Mouse (Mus musculus) embryonic facial prominence, embryonic 13.5 days (tissue): Measurements from ENCODE around the gene Gm4498. TPM values are rescaled to one million over a fixed set of nuclear protein-coding genes. Genes with fewer than 3 reads are reported as not detected.
"Not testable (repeated sequence)": the region's sequence is repeated elsewhere in the genome, so short reads cannot be mapped to it uniquely, and the experiment has no call there.

Experiments used
- ATAC-seq: fragments of 200-750 bp; cut with Nextera tagmentation; 2 replicates; pipeline ENCODE4 v1.8.0; 2017; ENCODE audit warnings: low read depth; ENCODE audit not compliant: insufficient number of reproducible peaks, insufficient read depth, low FRiP score, low TSS enrichment
- H3K27ac ChIP-seq: fragments of 300-500 bp; sonication (generic); 2 replicates; pipeline ENCODE4 v1.5.1; 2015; ENCODE audit warnings: moderate library complexity, mild to moderate bottlenecking, inconsistent platforms
- H3K27me3 ChIP-seq: fragments of 300-500 bp; sonication (generic); 2 replicates; pipeline ENCODE4 v1.6.1; 2015; ENCODE audit warnings: mild to moderate bottlenecking, inconsistent platforms
- H3K36me3 ChIP-seq: fragments of 300-500 bp; sonication (generic); 2 replicates; pipeline ENCODE4 v1.6.1; 2015; ENCODE audit warnings: mild to moderate bottlenecking, inconsistent platforms
- H3K4me1 ChIP-seq: fragments of 300-500 bp; sonication (generic); 2 replicates; pipeline ENCODE4 v1.6.1; 2015; ENCODE audit warnings: inconsistent platforms
- H3K4me2 ChIP-seq: fragments of 300-500 bp; sonication (generic); 2 replicates; pipeline ENCODE4 v1.6.1; 2015; ENCODE audit warnings: moderate library complexity, mild to moderate bottlenecking, inconsistent platforms
- H3K4me3 ChIP-seq: fragments of 300-500 bp; sonication (generic); 2 replicates; pipeline ENCODE4 v1.5.1; 2015; ENCODE audit warnings: mild to moderate bottlenecking, inconsistent platforms
- H3K9ac ChIP-seq: fragments of 300-500 bp; sonication (generic); 2 replicates; pipeline ENCODE4 v1.6.1; 2015; ENCODE audit warnings: mild to moderate bottlenecking, inconsistent platforms
- H3K9me3 ChIP-seq: fragments of 300-500 bp; sonication (generic); 2 replicates; pipeline ENCODE4 v1.6.1; 2016; ENCODE audit warnings: inconsistent platforms
- WGBS: fragments of 180-500 bp; shearing (Covaris S2); methylation state at CpG from one replicate; pipeline ENCODE4 v1.1.7; 2015; ENCODE audit warnings: mixed read lengths; 5-methylcytosine and 5-hydroxymethylcytosine counted together
- polyA plus RNA-seq: library from polyadenylated mRNA; unstranded; fragments of >200 nt; fragmentation: Nextera tagmentation; extraction: Ambion mirVana; gene quantifications from 2 replicates; pipeline ENCODE4 v1.2.1, GENCODE M21; 2015

Gene Gm4498
- not detected in 2 replicates for polyA plus RNA-seq

- H3K4me2 ChIP-seq, H3K4me3 ChIP-seq, H3K9ac ChIP-seq, H3K36me3 ChIP-seq, H3K4me1 ChIP-seq, ATAC-seq, H3K9me3 ChIP-seq, H3K27ac ChIP-seq, H3K27me3 ChIP-seq: not testable (repeated sequence)
- WGBS: no CpG with 5 or more reads among the region's 2 CpGs
These were observed at the start of gene Gm4498 for GRCm38 (mm10) chr7:20233728-20234127. Gene Gm4498 (minus strand): TSS chr7:20233828.

DNA sequence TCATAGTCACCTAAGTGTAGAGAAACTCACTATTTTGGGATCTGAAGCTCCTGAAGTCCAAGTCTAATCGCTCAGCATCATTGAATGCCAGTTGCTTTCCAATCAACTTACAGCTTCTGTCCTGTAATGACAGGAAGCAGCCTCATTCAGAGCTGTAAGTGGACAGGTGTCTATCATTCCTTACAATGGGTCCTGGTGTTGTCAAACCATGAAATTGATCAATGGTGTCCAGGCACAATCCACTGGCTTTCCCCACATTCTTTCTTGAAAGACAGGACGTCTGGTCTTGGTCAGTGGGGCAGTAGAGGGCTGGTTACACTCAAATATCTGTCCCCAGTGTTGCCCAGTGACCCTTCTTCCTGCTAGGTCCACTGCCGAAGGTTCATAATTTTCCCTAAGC is 29.1 kb upstream of the Gm4498 start, which contains the start of gene Gm5890:
Gene Gm5890 (minus strand): TSS at position 101 of the 400 bp plus-strand sequence.
- ATAC-seq, H3K4me2 ChIP-seq, H3K9ac ChIP-seq, H3K36me3 ChIP-seq, H3K4me3 ChIP-seq, H3K27ac ChIP-seq, H3K9me3 ChIP-seq, H3K27me3 ChIP-seq, H3K4me1 ChIP-seq: not testable (repeated sequence)
- no CpG with 5 or more reads among the region's 3 CpGs for WGBS

GRCm38 (mm10) chr7:20205507-20205906 is 28.1 kb downstream of the Gm4498 start, which contains the start of gene Gm6164:
Gene Gm6164 (minus strand): TSS chr7:20205607.
- WGBS: no CpG with 5 or more reads among the region's 2 CpGs
- H3K4me2 ChIP-seq, H3K27me3 ChIP-seq, H3K4me1 ChIP-seq, ATAC-seq, H3K36me3 ChIP-seq, H3K9ac ChIP-seq, H3K4me3 ChIP-seq, H3K9me3 ChIP-seq, H3K27ac ChIP-seq: not testable (repeated sequence)

DNA sequence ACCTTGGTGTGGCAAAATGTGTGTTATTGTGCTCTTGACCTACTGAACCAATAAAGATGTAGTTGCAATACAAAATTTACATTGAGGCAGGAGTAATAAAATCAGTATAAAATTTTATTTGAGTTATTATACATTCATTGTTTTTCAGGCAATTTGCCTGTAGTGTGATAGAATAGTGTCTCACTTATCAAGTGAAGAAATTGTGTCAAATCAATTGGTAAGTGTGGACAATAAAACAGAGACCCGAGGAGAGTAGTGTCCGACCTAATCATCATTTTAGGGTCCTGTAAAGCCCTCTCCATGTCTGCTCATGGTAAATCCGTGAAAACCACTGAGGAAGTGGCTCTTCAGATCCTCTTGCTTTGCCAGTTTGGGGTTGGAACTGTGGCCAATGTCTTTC is 40.2 kb downstream of the Gm4498 start, which contains the start of gene Vmn1r95:
Gene Vmn1r95 (plus strand): TSS at position 301 of the 400 bp plus-strand sequence.
- not testable (repeated sequence) for ATAC-seq, H3K4me1 ChIP-seq, H3K4me3 ChIP-seq, H3K4me2 ChIP-seq, H3K36me3 ChIP-seq, H3K27me3 ChIP-seq, H3K9ac ChIP-seq, H3K9me3 ChIP-seq, H3K27ac ChIP-seq
- WGBS: no CpG with 5 or more reads among the region's 3 CpGs

Other genes with a start within 250 kb of the Gm4498 start
- not detected in 2 replicates for gene Nlrp9b, start 242.4 kb downstream of the Gm4498 start, polyA plus RNA-seq
- not detected in 2 replicates for gene Vmn1r91, start 134.1 kb downstream of the Gm4498 start, polyA plus RNA-seq
- gene Gm16442, start 111.2 kb downstream of the Gm4498 start, polyA plus RNA-seq: not detected in 2 replicates
- gene Vmn1r93, start 94.7 kb downstream of the Gm4498 start, polyA plus RNA-seq: not detected in 2 replicates
- gene Vmn1r94, start 65.5 kb downstream of the Gm4498 start, polyA plus RNA-seq: not detected in 2 replicates
- gene Vmn1r95, start 40.1 kb downstream of the Gm4498 start, polyA plus RNA-seq: not detected in 2 replicates
- not detected in 2 replicates for gene Gm6164, start 28.2 kb downstream of the Gm4498 start, polyA plus RNA-seq
- not detected in 2 replicates for gene Gm5890, start 29.0 kb upstream of the Gm4498 start, polyA plus RNA-seq
- not detected in 2 replicates for gene Gm4133, start 100.2 kb upstream of the Gm4498 start, polyA plus RNA-seq
- gene Gm5728, start 141.6 kb upstream of the Gm4498 start, polyA plus RNA-seq: not detected in 2 replicates
- not detected in 2 replicates for gene Vmn1r100, start 184.1 kb upstream of the Gm4498 start, polyA plus RNA-seq
- not detected in 2 replicates for gene Vmn1r101, start 208.8 kb upstream of the Gm4498 start, polyA plus RNA-seq
- not detected in 2 replicates for gene Gm10670, start 241.1 kb upstream of the Gm4498 start, polyA plus RNA-seq